Mouse (Mus musculus) layer of hippocampus, adult 11-12 months (tissue): Measurements from ENCODE around the gene Nfe2l2.

Source experiments
- DNase-seq: peaks from one replicate; pipeline ENCODE4 v3.0.0; 2022; ENCODE audit warnings: low spot score

Nfe2l2 gene

DNA sequence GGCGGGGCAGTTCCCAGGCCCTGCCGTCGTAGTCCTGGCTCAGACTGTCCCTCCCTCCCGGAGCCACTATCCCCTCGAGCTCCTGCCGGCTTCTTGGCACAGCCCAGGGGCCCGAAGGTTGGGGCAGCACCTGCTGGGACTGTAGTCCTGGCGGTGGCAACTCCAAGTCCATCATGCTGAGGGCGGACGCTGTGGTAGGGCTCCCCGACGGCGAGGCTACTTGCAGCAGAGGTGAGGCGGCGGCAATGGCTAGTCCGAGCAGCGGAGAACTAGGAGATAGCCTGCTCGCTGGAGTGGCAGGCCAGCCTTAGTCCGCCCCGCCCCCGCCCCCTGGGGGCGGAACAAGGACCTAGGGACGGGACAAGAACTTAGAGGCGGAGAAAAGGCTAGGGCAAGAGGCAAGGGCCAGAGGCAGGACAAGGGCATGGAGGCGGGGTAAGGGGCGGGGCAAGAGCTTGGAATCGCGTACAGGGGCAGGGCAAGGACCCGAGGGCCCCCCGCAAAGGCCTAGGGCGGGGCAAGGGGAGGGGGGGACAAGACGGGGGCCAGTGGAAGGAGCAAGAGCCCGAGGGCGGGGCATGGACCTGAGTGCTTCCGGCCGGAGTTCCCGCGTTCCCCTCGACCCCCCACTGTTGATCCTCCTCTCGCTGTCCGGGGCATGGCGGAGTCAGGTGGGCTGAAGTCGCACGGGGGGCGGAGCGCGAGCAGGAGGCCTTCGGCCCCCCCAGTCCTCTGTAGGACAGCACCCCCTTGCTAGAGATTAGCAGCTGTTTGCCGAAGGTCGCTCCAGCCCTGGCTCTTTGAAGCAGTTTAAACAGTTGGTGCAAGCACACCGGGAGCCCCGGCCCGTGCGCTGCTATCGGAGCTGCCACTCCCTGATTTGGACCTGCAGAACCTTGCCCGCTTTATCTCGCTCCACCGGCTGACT lies at the start of gene Nfe2l2:
Gene Nfe2l2, minus strand, starts transcription at position 408 of the 928 bp plus-strand sequence.
- peak; percentile 91 for DNase-seq

DNA sequence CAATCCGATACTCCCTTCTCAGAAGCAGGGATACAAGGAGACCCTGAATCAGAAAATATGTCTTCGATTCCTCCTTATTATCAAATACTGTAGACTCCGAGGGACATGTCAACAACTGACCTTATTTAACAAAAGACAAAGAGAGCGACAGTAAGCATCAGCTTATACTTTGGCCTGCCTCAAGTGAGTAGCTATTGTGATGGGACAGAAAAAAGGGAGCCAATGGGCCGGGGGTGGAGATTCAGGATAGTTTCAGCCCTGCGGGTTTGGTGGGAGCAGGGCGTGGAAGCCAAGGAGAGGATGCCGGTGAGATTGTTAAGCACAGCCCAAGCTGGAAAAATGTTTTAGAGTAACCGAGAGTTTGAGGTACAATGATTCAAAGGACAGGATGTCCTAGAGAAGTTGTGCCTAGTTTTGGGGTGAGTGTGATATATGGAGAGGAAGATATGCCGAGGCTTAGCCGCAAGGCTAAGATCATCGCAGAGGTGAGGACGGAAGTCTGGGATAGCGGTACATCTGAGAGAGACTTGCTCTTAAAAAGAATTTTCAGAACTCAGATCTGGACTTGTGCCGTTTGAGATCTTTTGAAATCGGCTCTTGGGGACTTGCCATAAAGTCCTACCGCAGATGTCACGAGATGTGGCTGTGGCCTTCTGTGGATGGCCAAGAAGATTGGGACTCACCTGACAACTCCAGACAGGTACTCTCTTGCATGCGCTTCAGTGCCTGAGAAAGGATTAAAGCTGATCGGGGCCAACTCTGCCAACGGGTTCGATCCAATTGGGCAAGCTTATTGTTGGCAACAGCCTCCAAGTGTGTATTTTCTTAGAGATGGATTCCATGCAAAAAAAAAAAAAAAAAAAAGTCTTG lies 48.1 kb upstream of the Nfe2l2 start:
- DNase-seq: no peak

DNA sequence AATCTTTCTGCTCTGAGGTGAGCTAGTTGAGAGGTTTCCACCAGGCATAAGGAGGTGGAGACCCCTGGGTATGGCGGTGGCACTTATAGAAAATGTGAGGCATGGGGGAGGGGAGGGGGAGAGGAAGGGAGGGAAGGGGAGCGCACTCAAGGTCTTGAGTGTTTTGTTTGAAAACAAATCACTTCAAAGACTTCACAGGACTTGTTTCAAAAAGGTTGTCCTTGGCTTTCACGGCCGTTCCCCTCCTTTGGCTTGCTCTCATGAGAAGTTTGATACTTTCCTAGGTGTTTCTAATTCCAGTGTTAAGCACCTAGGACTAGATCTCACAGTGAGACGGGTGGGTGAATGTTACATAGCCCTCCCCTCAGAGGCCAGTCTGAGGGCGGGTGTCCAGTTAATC lies 47.5 kb upstream of the Nfe2l2 start:
- DNase-seq: no peak

DNA sequence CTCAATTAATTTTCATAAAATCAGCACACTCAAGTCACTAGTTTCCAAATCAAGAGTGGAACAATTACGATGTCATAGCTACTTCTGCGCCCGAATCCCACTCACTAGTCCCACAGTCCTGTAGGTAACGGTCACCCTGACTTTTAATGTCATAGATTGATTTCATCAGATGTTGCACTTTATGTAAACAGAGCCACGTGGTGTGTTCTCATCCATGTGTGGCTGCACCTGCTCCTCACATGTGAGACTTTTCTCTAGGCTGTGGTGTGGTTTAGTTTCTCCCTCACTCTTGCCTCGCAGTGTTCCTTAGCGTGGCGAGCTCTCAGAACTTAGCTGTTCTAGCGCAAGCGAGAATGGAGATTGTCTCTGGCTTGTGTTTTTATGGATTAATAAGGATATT lies 46.4 kb upstream of the Nfe2l2 start:
- no peak for DNase-seq

DNA sequence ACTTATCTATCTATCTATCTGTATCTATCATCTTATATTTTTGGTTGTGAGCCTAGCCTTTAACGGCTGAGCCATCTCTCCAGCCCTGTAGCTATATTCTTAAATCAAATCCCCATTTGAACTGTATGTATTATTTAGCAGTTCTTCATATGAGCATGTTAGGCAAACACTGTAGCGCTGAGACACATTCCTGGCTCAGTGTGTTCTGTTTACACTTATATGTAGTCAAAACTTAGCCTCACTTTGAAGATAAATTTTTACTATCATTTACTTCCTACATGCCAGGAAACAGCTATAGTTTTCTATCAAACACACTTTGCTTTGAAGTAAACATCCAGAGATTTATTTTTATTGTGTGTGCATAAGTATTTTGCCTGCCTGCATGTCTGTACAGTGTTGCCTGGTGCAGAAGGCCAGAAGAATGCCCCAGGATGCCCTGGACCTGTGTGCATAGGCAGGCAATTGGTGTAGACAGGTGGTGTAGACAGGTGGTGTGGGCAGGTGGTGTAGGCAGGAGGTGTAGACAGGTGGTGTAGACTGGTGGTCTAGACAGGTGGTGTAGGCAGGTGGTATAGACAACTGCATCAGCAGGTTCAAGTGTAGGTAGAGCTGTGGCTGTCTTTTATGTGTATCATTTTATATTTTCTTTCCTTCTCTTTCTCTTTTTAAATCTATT lies 45.7 kb upstream of the Nfe2l2 start:
- DNase-seq: no peak

DNA sequence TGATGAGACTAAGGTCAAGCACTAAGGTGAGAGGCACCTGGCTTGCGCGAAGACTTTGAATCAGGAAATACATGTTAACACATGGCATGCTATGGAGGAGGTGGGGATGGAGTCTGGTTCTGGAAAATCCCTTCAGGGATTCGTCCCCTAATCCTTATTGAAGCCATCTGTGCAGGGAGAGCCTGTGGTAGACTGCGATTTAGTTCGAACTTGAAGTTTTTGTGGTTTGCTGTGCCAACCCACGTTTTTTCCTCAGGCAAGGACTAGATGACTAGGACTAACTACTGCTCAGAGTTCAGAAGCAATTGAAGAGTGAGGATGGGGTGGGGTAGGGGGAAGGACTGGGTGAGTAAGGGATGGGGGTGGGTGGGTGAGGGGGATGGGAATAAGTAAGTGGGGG lies 44.4 kb upstream of the Nfe2l2 start:
- DNase-seq: no peak

DNA sequence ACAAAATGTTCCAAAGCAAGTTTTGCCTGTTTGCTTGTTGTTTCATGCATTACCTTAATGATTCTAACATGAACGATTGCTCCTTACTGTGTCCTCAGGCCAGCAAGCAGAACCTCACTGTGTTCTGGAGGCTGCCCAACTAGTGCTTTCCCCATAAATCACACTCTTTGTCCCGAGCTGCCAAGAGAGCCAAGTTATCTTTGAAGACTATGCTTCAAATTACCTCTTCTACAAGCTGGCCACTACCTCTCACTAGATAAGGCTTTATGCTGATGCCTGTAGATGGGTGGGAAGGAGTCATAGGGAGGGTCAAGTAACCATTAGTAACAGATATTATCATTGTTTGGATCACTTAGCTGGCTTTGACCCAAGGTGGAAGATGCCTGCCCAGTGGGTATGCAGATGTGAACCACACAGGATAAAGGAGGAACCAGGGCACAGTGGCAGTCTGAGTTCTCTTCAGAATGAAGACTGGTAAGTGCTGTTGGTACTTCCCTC lies 32.6 kb upstream of the Nfe2l2 start:
- DNase-seq: no peak

DNA sequence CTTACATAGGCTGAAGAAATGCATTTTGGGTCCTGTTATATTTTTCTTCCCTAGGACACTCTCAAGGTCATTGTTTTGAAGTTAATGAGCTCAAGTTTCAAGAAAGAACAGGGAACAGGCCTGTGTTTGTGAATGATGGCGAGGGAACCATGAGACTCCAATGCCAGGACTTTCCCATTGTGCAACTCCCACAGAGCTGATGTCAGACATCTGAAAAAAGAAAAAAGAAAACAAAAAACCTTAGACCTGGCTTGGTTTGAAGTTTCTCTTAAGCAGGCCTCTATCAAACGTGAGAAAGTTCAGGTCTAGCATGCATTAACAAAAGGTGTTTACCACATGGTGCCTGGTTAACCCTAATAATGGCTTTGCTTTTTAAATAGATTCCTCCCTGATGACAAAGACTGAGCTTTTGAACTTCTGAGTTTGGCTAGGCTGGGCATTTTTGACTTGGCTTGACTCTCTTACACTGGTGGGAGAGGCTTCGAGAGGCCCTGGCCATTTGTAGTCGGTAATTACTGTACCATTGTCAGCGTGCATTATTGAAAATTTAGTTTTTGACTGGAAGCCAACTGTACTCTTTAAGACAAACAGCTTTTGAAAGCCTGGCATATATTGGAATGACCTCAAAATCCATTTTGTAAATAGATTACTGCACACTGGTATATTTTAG lies 29.9 kb upstream of the Nfe2l2 start:
- no peak for DNase-seq

DNA sequence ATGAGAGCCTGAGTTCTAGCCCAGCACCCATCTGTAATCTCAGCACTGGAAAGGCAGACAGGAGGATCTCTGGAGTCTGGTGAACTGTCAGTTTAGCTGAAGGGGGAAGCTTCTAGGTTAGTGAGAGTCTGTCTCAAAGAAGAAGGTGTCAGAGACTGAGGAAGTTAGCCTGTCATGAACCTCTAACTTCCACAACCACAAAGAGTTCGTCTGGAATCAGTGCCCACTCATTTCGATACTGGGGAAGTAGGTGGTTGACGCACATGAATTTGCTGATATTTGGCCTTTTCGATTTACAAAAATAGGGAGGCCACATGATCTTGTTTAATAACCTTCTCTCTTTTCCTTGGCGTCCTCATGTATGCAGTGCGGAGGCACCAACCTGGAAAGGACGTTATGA lies 28.7 kb upstream of the Nfe2l2 start:
- peak; percentile 19 for DNase-seq

DNA sequence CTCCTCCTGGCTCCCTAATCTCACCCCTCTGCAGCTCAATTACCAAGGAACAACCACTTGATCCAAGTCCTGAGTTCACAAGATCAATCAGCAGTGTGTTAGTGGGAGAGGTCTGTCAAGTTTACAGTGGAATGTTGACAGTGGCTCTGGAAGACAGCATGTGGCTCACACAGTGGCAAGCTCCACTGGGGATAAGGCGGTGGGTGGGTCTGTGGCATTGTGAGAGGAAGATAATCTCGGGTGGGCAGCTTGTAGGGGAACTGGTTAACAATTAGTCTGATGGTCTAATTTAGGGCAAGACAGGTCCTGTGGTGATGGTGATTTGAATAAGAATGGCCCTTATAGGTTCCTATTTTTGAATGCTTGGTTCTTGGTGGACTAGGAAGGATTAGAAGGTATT lies 27.5 kb upstream of the Nfe2l2 start:
- no peak for DNase-seq

DNA sequence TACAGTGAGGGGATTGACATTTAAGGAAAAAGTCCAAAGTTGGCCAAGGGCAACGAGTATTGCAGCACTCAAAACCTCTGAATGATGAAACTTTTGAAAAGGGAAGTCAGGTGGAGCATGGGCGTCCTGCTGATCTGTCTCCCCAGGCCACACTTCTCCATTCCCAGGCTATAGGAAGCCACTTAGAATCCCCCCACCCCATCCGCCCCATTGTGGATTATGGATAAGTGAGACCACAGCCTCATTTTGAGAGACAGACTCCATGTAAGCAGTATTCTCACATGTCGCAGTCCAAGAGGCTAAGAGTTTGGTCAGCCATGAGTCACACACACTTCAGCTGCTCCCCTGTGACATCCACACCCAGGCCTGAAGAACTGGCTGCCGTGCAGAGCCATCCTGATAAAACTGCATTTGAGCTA lies 26.8 kb upstream of the Nfe2l2 start:
- DNase-seq: peak; percentile 21

DNA sequence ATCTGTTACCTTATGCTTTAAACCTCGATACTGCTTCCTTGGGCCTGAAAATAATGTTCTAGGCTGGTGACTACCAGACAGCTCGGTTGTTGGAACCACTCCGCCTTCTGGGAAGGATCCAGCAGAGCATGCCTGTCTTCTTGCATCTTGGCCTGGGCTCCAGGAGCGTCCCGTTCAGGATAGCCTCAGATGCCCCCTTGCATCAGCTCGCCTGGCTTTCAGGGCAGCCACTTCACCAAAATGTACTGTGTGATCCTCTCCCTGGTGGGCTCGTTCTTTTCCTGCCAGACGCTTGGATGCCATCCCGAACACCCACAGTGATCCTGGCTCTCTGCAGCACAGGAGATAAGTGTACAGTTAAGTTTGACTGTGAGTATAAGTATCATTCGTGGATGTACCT lies 25.6 kb upstream of the Nfe2l2 start:
- DNase-seq: no peak

DNA sequence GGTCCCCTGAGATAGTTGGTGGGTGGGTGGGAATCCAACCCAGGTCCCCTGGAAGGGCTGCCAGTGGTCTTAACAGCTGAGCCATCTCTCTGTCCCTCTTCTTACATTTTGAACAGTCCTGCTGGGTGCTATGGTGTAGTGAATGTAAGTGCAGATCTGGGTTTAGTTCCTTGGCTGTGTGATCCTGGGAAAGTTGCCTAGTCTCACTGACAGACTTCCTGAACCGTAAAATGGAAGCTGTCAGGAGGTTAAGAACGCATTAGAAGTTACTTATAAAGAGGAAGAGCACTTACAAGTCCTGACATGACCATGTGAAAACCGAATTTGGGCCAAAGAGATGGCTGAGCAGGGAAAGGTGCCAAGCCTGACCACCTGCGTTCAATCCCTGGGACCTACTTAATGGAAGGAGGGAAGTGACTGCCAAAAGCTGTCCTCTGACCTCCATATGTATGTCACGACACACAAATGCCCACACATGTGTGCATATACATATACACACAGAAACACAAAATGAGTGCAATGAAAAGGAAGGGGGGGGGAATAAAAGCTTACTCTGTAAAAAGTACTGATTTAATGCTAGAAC lies 20.5 kb upstream of the Nfe2l2 start:
- no peak for DNase-seq

DNA sequence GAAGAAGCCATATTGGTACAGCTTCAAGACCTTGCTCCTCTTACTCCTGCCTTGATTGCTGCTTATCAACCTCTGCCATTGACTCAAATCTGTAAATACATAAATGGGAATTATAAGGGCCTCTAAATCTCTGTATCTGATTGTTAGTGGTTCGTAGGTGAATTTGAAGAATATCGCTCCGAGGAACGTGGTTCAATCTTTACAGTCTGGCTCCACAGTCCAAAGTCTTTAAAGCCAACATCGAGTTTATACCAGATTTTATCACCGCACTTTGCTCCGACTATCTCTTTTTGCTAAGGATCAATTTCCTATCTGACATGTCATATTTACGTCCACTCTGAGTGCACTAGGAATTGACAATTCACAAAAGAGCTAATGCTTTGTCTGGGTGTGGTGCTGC lies 19.0 kb upstream of the Nfe2l2 start:
- DNase-seq: no peak

DNA sequence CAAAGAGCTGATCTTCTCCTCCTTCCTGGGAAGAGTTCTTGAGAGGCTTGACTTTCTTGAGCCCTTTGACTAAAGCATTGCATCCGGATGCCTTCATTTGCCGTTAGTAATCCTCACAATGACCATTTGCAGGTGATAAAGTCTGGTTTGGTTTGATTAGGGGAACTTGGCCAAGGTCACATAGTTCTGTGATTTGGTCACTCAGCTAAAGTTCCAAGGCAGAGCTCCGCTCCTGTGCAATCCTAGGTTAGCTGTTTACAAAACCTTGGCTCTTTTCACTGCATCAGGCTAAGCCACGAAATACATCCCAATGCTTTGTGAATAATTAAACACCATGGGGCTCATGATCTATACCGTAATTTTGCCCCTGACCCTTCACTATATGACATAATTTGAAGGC lies 18.5 kb upstream of the Nfe2l2 start:
- DNase-seq: no peak

DNA sequence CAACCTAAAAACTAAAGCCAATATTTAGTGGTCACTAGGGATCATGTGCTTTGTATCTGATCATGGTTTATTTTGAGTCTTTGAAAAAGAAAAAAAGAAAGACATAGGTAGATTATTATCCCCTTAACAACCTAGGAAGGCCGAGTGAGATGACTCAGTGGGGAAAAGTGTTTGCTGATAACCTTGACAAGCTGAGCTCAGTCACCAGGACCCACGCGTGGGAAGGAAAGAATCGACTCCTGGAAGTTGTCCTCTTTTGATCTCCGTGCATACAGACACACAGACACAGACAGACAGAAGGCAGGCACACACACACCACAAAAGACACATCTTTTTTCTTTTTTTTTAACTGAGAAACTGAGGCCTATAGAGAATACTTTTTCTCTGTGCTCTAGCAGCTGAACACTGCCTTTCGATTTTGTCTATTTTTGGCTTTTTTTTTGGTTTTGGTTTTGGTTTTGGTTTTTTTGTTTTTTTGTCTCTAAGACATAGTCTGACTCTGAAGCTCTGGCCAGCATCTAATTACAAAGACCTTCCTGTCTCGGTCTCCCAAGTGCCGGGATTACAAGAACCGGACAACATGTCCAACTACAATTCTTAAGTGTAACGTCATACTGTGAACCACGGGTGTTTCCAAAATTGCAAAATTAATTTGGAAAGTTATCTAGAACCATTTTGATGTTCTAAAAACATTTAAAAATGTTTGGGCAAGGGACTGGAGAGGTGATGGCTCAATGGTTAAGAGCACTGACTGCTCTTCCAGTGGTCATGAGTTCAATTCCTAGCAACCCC lies 16.0 kb upstream of the Nfe2l2 start:
- no peak for DNase-seq

DNA sequence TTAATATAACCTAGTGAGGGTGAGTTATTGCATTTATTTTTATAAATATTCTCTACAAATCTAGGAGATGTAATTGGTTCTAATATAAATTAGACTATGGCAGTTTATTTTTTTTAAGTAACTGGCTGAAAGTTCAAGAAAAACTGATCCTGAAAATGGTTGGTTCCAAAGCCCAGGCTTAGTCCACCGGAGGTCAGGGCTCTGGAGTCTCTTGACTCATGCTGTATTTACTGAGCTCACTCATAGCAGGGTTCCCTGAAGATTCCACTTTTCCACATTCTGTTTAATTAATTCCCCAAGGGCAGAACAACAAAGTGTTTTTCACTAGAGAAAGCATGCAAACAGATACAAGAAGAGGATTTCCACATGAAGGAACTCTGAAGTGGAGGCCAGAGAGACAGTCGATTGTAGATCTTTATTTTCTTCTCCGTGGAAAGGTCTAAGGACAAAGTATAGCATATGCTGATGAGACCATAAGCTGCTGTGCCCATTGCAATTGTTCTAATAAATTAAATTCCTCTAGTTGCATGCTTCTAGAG lies 15.0 kb upstream of the Nfe2l2 start:
- no peak for DNase-seq

DNA sequence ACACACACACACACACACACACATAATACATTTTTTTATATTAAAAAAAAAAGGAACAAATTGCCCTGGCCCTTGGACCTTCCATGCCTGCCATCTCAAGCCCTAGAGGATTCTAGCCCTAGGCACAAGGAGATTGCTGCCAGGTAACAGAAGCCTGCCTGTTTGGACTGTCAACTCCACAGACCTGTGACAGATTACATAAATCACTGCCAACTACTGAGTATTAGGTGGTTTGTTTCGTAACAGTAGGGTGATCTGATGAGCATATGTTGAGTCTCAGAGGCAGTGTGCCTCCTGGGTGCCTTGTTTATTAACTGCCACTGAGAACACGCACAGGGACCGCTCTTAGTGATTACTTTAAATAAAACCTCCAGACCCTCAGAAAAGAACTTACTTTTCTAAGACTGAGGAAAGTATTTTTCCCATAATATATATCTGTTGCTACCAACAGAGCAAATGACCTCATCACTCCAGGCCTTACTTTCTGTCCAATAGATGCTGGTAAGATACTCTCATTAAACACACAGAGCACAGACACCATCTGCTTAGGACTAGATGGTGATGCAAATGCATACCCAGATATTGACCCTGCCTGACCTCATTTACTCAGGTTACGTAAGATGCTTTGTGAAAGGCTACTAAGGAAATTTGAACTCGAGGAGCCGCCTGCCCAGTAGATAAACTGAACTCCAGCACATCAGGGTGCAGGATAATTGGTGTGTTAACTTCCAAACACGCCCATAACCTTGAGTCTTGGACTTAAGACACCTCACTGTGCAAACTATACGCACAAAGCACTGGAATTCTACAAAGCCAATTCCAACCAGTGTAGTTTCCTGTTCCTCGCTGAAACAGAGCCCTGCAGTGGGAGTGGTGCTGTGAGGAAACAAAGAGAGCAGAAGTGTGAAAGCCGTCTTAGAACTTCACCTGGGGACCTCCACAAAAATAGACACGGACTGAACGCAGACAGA lies 11.9 kb upstream of the Nfe2l2 start:
- no peak for DNase-seq

DNA sequence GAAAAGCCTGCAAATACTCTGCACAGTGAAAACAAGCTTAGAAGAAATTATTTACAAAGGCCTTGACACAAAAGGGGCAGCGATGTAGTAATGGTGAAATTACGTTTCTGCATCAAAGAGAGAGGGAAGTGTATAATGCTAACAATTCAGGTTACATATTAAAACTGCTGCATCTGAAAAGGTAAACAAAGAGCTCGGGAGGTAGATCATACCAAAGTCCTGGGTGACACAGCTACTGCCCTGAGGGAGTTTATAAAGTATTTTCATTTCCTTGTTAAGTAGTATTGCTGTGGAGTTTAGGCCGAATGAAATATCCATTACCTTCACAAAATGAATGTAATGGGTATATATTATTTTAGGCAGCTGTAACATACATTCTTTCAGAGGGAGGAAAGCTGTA lies 10.3 kb upstream of the Nfe2l2 start:
- DNase-seq: no peak
